Mouse (Mus musculus) embryonic fibroblast, embryonic 13.5 days (primary cell): ENCODE measurements at regions not wholly inside any gene's neighbourhood (a gene's known extent, or its start where the extent isn't known, plus 50 kb on each side); places are given as distances from the start of the nearest gene placed in this dataset.

ENCODE experiments used
- CTCF ChIP-seq: IDR thresholded peaks from 2 replicates; pipeline ENCODE4 v1.5.1; 2011; ENCODE audit warnings: mild to moderate bottlenecking, control low read depth, low read length, moderate library complexity, borderline replicate concordance; ENCODE audit not compliant: insufficient read depth
- POLR2A ChIP-seq: IDR thresholded peaks from 2 replicates; pipeline ENCODE4 v1.6.1; 2011; ENCODE audit warnings: low read depth, mild to moderate bottlenecking, control low read depth, low read length, moderate library complexity

- no peak for TF ChIP-seq CTCF
- TF ChIP-seq POLR2A, result no peak
Measured at GRCm38 (mm10) chr13:89453819-89454218, 85.8 kb upstream of the Hapln1 start.
